Comparison of ENCODE assay signal across 20 mouse cellular contexts in the genomic region with DNA sequence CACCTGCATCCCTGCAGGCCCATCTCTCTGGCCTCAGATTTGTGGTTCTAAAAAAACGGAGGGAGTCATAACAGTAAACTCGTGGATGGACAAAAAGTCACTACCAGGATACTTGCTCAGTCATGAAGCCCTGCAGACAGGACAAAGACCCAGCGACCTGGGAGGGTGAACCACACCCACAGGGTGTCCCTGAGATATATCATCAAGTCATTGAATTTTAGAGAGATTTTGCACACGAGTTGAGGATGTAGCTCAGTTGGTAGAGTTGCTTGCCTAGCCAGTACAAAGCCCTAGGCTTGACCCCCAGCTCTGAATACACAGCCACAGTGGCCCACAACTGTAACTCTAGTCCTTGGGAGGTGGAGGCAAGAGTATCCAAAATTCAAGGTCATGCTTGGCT. TPM values are rescaled to one million over a fixed set of nuclear protein-coding genes. Genes with fewer than 3 reads are reported as not detected.
A peak's percentile ranks its signal among the peaks of the same experiment; 100 is the strongest.
DNase-seq lines count a peak whose midpoint lies in the region; ATAC-seq and TF ChIP-seq lines count a peak whose summit lies in the region.
"Had no signal": no experiment of that assay in that cellular context is flagged by ENCODE, and none has a peak within 500 bp of the region (broad histone marks: within the 10 kb centered on the region; RNA-seq: fewer than 3 reads in every experiment).

No protein-coding gene starts in this region.

- no peak for ATAC-seq in heart, embryonic 12.5 days (ENCODE audit: insufficient number of reproducible peaks, low FRiP score)
- no peak for ATAC-seq in kidney, embryonic 15.5 days (replicated peaks; ENCODE audit: low FRiP score)
- ATAC-seq in embryonic facial prominence, embryonic 14.5 days (ENCODE audit: low read depth), result no peak
- ATAC-seq in liver, postnatal 0 days, result no peak
- ATAC-seq: midbrain, embryonic 15.5 days had no signal

- H3K4me3 ChIP-seq in heart, embryonic 12.5 days, result no peak overlapping the region
- no peak overlapping the region for H3K4me3 ChIP-seq in kidney, embryonic 15.5 days (replicated peaks)
- H3K4me3 ChIP-seq in ES-E14 (ENCODE audit: insufficient read depth in 1 of 2, low read depth in 1 of 2, low read length in 2 of 2, poor library complexity in 1 of 2, severe bottlenecking in 1 of 2), result no peak overlapping the region
- no peak overlapping the region for H3K4me3 ChIP-seq in embryonic facial prominence, embryonic 14.5 days (ENCODE audit: low read depth, low read length)
- no peak overlapping the region for H3K4me3 ChIP-seq in liver, postnatal 0 days (ENCODE audit: low read depth, low read length)
- H3K4me3 ChIP-seq: midbrain, embryonic 15.5 days; stomach, embryonic 15.5 days had no signal

- in situ Hi-C loops in ES-E14 (cut with MboI; ENCODE audit: low sequenced_read_pairs in 2 of 2, unreplicated experiment in 2 of 2), result no loop called here

- H3K27ac ChIP-seq in heart, embryonic 12.5 days (ENCODE audit: poor library complexity, severe bottlenecking), result peak overlapping the region; percentile 55; the same call in 1 of the 2 replicates
- peak overlapping the region; percentile 71 for H3K27ac ChIP-seq in kidney, embryonic 15.5 days
- H3K27ac ChIP-seq in ES-E14 (ENCODE audit: insufficient read depth, low read depth, low read length, poor library complexity, severe bottlenecking), result peak overlapping the region; percentile 81
- 0 out of 2 replicates have a peak overlapping the region, but pooled peaks have one; percentile 22 for H3K27ac ChIP-seq in embryonic facial prominence, embryonic 14.5 days (replicated peaks; ENCODE audit: low read depth, low read length)
- no peak overlapping the region for H3K27ac ChIP-seq in liver, postnatal 0 days (ENCODE audit: low read depth)
- H3K27ac ChIP-seq: liver, embryonic 14.5 days; midbrain, embryonic 15.5 days had no signal

- WGBS in heart, embryonic 12.5 days, result 65% methylated on average over 4 of the region's 4 CpGs
- WGBS in kidney, embryonic 15.5 days, result 57% methylated on average over 4 of the region's 4 CpGs
- WGBS in embryonic facial prominence, embryonic 14.5 days, result 64% methylated on average over 4 of the region's 4 CpGs
- WGBS in liver, postnatal 0 days (ENCODE audit: insufficient replicate concordance), result 67% methylated on average over 4 of the region's 4 CpGs

- H3K27me3 ChIP-seq in heart, embryonic 12.5 days (replicated peaks), result no peaks in the 10 kb centered on the region
- no peaks in the 10 kb centered on the region for H3K27me3 ChIP-seq in kidney, embryonic 15.5 days
- H3K27me3 ChIP-seq in embryonic facial prominence, embryonic 14.5 days (replicated peaks; ENCODE audit: control insufficient read depth, insufficient read depth, low read length), result no peaks in the 10 kb centered on the region
- no peaks in the 10 kb centered on the region for H3K27me3 ChIP-seq in liver, postnatal 0 days (ENCODE audit: insufficient read depth, low read length)
- H3K27me3 ChIP-seq: midbrain, embryonic 15.5 days; stomach, embryonic 15.5 days had no signal

- no peak overlapping the region for H3K9ac ChIP-seq in heart, embryonic 12.5 days
- no peak overlapping the region for H3K9ac ChIP-seq in kidney, embryonic 15.5 days
- H3K9ac ChIP-seq in ES-E14 (ENCODE audit: insufficient read depth, low read depth, low read length, poor library complexity, severe bottlenecking), result peak overlapping the region; percentile 13; the same call in 1 of the 2 replicates
- H3K9ac ChIP-seq in embryonic facial prominence, embryonic 14.5 days (ENCODE audit: low read depth, low read length), result no peak overlapping the region
- no peak overlapping the region for H3K9ac ChIP-seq in liver, postnatal 0 days (replicated peaks)
- H3K9ac ChIP-seq: liver, embryonic 14.5 days; midbrain, embryonic 15.5 days; stomach, embryonic 15.5 days had no signal

- H3K4me1 ChIP-seq in heart, embryonic 12.5 days (replicated peaks), result peaks cover 50% of the 10 kb centered on the region
- H3K4me1 ChIP-seq in kidney, embryonic 15.5 days, result peaks cover 59% of the 10 kb centered on the region
- peaks cover 12 to 35% of the 10 kb centered on the region in 2 experiments for H3K4me1 ChIP-seq in ES-E14 (ENCODE audit: control insufficient read depth in 2 of 2, insufficient read depth in 2 of 2, low read length in 2 of 2, poor library complexity in 1 of 2)
- 0 out of 2 replicates have a peak, but pooled peaks cover 6% of the 10 kb centered on the region for H3K4me1 ChIP-seq in embryonic facial prominence, embryonic 14.5 days (ENCODE audit: control insufficient read depth, insufficient read depth, low read length)
- peaks cover 10% of the 10 kb centered on the region for H3K4me1 ChIP-seq in liver, postnatal 0 days (ENCODE audit: insufficient read depth)
- H3K4me1 ChIP-seq: midbrain, embryonic 15.5 days had no signal

- TF ChIP-seq EP300 in liver, postnatal 0 days (IDR thresholded peaks at IDR 0.05; ENCODE audit: low read depth), result no peak

- no peak overlapping the region for H3K4me2 ChIP-seq in heart, embryonic 12.5 days
- no peak overlapping the region for H3K4me2 ChIP-seq in kidney, embryonic 15.5 days
- H3K4me2 ChIP-seq in embryonic facial prominence, embryonic 14.5 days (ENCODE audit: low read depth, low read length), result no peak overlapping the region
- H3K4me2 ChIP-seq in liver, postnatal 0 days (ENCODE audit: low read depth, low read length), result no peak overlapping the region
- H3K4me2 ChIP-seq: midbrain, embryonic 15.5 days; stomach, embryonic 15.5 days had no signal

- H3K9me3 ChIP-seq in heart, embryonic 12.5 days (replicated peaks), result no peaks in the 10 kb centered on the region
- H3K9me3 ChIP-seq in kidney, embryonic 15.5 days (replicated peaks), result no peaks in the 10 kb centered on the region
- H3K9me3 ChIP-seq in ES-E14 (ENCODE audit: control insufficient read depth, insufficient read depth, low read depth, low read length), result no peaks in the 10 kb centered on the region
- no peaks in the 10 kb centered on the region for H3K9me3 ChIP-seq in embryonic facial prominence, embryonic 14.5 days (ENCODE audit: control insufficient read depth, low read length)
- no peaks in the 10 kb centered on the region for H3K9me3 ChIP-seq in liver, postnatal 0 days (ENCODE audit: low read length)
- H3K9me3 ChIP-seq: midbrain, embryonic 15.5 days; stomach, embryonic 15.5 days had no signal

- DNase-seq in heart, postnatal 25 days (ENCODE audit: low spot score), result no peak
- DNase-seq in kidney, postnatal 36 days, result no peak
- no peak for DNase-seq in ES-E14 (ENCODE audit: low read depth, low spot score)
- DNase-seq in embryonic facial prominence, embryonic 14.5 days (ENCODE audit: low spot score), result no peak
- no peak for DNase-seq in cerebellum, adult 9-10 months
- DNase-seq in liver, postnatal 0 days, result no peak
- DNase-seq: adrenal gland, postnatal 10 days; cerebellum, adult 9-11 months; embryo, embryonic 11 days; kidney, postnatal 14 days; right cerebral cortex, adult 18-20 months had no signal

- TF ChIP-seq CTCF in liver, postnatal 0 days (IDR thresholded peaks at IDR 0.05; ENCODE audit: low read depth), result no peak

- no peaks in the 10 kb centered on the region for H3K36me3 ChIP-seq in heart, embryonic 12.5 days
- H3K36me3 ChIP-seq in kidney, embryonic 15.5 days, result no peaks in the 10 kb centered on the region
- H3K36me3 ChIP-seq in ES-E14 (ENCODE audit: control insufficient read depth, insufficient read depth, low read length, poor library complexity, severe bottlenecking), result no peaks in the 10 kb centered on the region
- no peaks in the 10 kb centered on the region for H3K36me3 ChIP-seq in embryonic facial prominence, embryonic 14.5 days (ENCODE audit: control insufficient read depth, insufficient read depth, low read length)
- no peaks in the 10 kb centered on the region for H3K36me3 ChIP-seq in liver, postnatal 0 days (replicated peaks; ENCODE audit: insufficient read depth, low read length)
- H3K36me3 ChIP-seq: midbrain, embryonic 15.5 days; stomach, embryonic 15.5 days had no signal

- intact Hi-C loops in heart, postnatal 25 days (cut with DNase I), result loop anchor here (2.0 kb wide), 1 partner anchor 16 kb away; no protein-coding TSS in a partner anchor

TF ChIP-seq in ES-E14, 5 proteins besides CTCF, POLR2A, EP300 and RAD21 (continues in another document):
- TF ChIP-seq CHD2 (IDR thresholded peaks at IDR 0.05; ENCODE audit: low read depth, low read length) (no peak), ZNF384 (IDR thresholded peaks at IDR 0.05; ENCODE audit: low read depth, low read length) (no peak), ZC3H11A (IDR thresholded peaks at IDR 0.05; ENCODE audit: borderline replicate concordance, low read depth, low read length) (no peak)

RNA-seq across cellular contexts. Expression of gene Hspg2, which starts 7.4 kb away (rescaled TPM):
- 51.8 and 61.5 TPM in 2 replicates for polyA plus RNA-seq in heart, embryonic 12.5 days (2016; fragmentation: Nextera tagmentation; extraction: Ambion mirVana)
- total RNA-seq in heart, postnatal 25 days (2021), result 100 to 1,000 TPM; 249 to 297 TPM
- 34.2 and 35.7 TPM in 2 replicates for polyA plus RNA-seq in kidney, embryonic 15.5 days (2015; fragmentation: Nextera tagmentation; extraction: Ambion mirVana)
- 226 and 278 TPM in 2 replicates for total RNA-seq in ES-E14 (2012; rRNA removed)
- polyA plus RNA-seq in embryonic facial prominence, embryonic 14.5 days (2014; fragmentation: Nextera tagmentation; extraction: Ambion mirVana), result 64.8 and 67.2 TPM in 2 replicates
- polyA plus RNA-seq in liver, postnatal 0 days (2015; fragmentation: Nextera tagmentation; extraction: Ambion mirVana), result 5.1 TPM in 2 replicates

RNA-seq across cellular contexts. Expression of gene 1700013G24Rik, which starts 8.1 kb away (rescaled TPM):
- not detected in 2 replicates for polyA plus RNA-seq in heart, embryonic 12.5 days (2016; fragmentation: Nextera tagmentation; extraction: Ambion mirVana)
- not detected for total RNA-seq in heart, postnatal 25 days (2021)
- polyA plus RNA-seq in kidney, embryonic 15.5 days (2015; fragmentation: Nextera tagmentation; extraction: Ambion mirVana), result not detected in 2 replicates
- total RNA-seq in ES-E14 (2012; rRNA removed), result not detected in 2 replicates
- polyA plus RNA-seq in embryonic facial prominence, embryonic 14.5 days (2014; fragmentation: Nextera tagmentation; extraction: Ambion mirVana), result 0.17 and 0.46 TPM in 2 replicates
- not detected in 2 replicates for polyA plus RNA-seq in liver, postnatal 0 days (2015; fragmentation: Nextera tagmentation; extraction: Ambion mirVana)
- total RNA-seq: adrenal gland, postnatal 10 days; layer of hippocampus, postnatal 14 days; left cerebral cortex, postnatal 36 days; MEL had no signal
- polyA plus RNA-seq: liver, embryonic 14.5 days; midbrain, embryonic 15.5 days; stomach, embryonic 15.5 days had no signal

RNA-seq across cellular contexts. Expression of gene Cela3b, which starts 30.9 kb away (rescaled TPM):
- not detected in 2 replicates for polyA plus RNA-seq in heart, embryonic 12.5 days (2016; fragmentation: Nextera tagmentation; extraction: Ambion mirVana)
- not detected for total RNA-seq in heart, postnatal 25 days (2021)
- polyA plus RNA-seq in kidney, embryonic 15.5 days (2015; fragmentation: Nextera tagmentation; extraction: Ambion mirVana), result not detected in 2 replicates
- total RNA-seq in ES-E14 (2012; rRNA removed), result not detected in 2 replicates
- polyA plus RNA-seq in embryonic facial prominence, embryonic 14.5 days (2014; fragmentation: Nextera tagmentation; extraction: Ambion mirVana), result 0.30 and 0.56 TPM in 2 replicates
- 0.42 and 6.5 TPM in 2 replicates for polyA plus RNA-seq in liver, postnatal 0 days (2015; fragmentation: Nextera tagmentation; extraction: Ambion mirVana)
- total RNA-seq: adrenal gland, postnatal 10 days; layer of hippocampus, postnatal 14 days; left cerebral cortex, postnatal 36 days; MEL had no signal
- polyA plus RNA-seq: C2C12; midbrain, embryonic 15.5 days had no signal

RNA-seq across cellular contexts. Expression of gene Cela3a, which starts 51.6 kb away (rescaled TPM):
- polyA plus RNA-seq in heart, embryonic 12.5 days (2016; fragmentation: Nextera tagmentation; extraction: Ambion mirVana), result not detected in 2 replicates
- not detected for total RNA-seq in heart, postnatal 25 days (2021)
- polyA plus RNA-seq in kidney, embryonic 15.5 days (2015; fragmentation: Nextera tagmentation; extraction: Ambion mirVana), result not detected in 2 replicates
- total RNA-seq in ES-E14 (2012; rRNA removed), result not detected in 2 replicates
- polyA plus RNA-seq in embryonic facial prominence, embryonic 14.5 days (2014; fragmentation: Nextera tagmentation; extraction: Ambion mirVana), result not detected in 2 replicates
- not detected in 2 replicates for polyA plus RNA-seq in liver, postnatal 0 days (2015; fragmentation: Nextera tagmentation; extraction: Ambion mirVana)
- total RNA-seq: adrenal gland, postnatal 10 days; layer of hippocampus, postnatal 14 days; left cerebral cortex, postnatal 36 days; MEL had no signal
- polyA plus RNA-seq: C2C12; liver, embryonic 14.5 days; midbrain, embryonic 15.5 days had no signal
